Mouse (Mus musculus) heart, postnatal 0 days (tissue): ENCODE data around the gene Nhlh1. TPM values are rescaled to one million over a fixed set of nuclear protein-coding genes. Genes with fewer than 3 reads are reported as not detected.

Experiments
- ATAC-seq: fragments of 200-750 bp; cut with Nextera tagmentation; 2 replicates; pipeline ENCODE4 v1.8.0; 2017; ENCODE audit warnings: low read depth, moderate number of reproducible peaks, moderate library complexity; ENCODE audit not compliant: insufficient read depth
- DNase-seq: peaks from one replicate; pipeline ENCODE4 v3.0.0-alpha.2; 2016; ENCODE audit warnings: low spot score
- H3K27ac ChIP-seq: fragments of 300-500 bp; sonication (generic); 2 replicates; pipeline ENCODE4 v1.5.1; 2014; ENCODE audit warnings: low read depth, mild to moderate bottlenecking
- H3K27me3 ChIP-seq: fragments of 300-500 bp; sonication (generic); 2 replicates; pipeline ENCODE4 v1.6.1; 2014; ENCODE audit warnings: low read length, mixed read lengths; ENCODE audit not compliant: control insufficient read depth, insufficient read depth
- H3K36me3 ChIP-seq: fragments of 300-500 bp; sonication (generic); replicated peaks from 2 replicates; pipeline ENCODE4 v1.6.1; 2014; ENCODE audit warnings: low read length, mixed read lengths; ENCODE audit not compliant: control insufficient read depth, insufficient read depth
- H3K4me1 ChIP-seq: fragments of 300-500 bp; sonication (generic); 2 replicates; pipeline ENCODE4 v1.6.1; 2014; ENCODE audit warnings: antibody characterized with exemption; ENCODE audit not compliant: control insufficient read depth, insufficient read depth
- H3K4me2 ChIP-seq: fragments of 300-500 bp; sonication (generic); 2 replicates; pipeline ENCODE4 v1.6.1; 2014; ENCODE audit warnings: low read depth, mild to moderate bottlenecking, low read length, moderate library complexity
- H3K4me3 ChIP-seq: fragments of 300-500 bp; sonication (generic); 2 replicates; pipeline ENCODE4 v1.5.1; 2014; ENCODE audit warnings: low read depth, low read length
- H3K9ac ChIP-seq: fragments of 300-500 bp; sonication (generic); replicated peaks from 2 replicates; pipeline ENCODE4 v1.6.1; 2014; ENCODE audit warnings: low read depth, low read length, mixed read lengths
- H3K9me3 ChIP-seq: fragments of 300-500 bp; sonication (generic); replicated peaks from 2 replicates; pipeline ENCODE4 v1.6.1; 2016; ENCODE audit warnings: low read length; ENCODE audit not compliant: control insufficient read depth
- CTCF ChIP-seq: IDR thresholded peaks from 2 replicates; pipeline ENCODE4 v1.5.1; 2016; ENCODE audit warnings: antibody characterized with exemption, control low read depth, low read depth
- EP300 ChIP-seq: IDR thresholded peaks from 2 replicates; pipeline ENCODE4 v1.6.1; 2016; ENCODE audit warnings: antibody characterized with exemption, low read depth
- WGBS: fragments of 180-500 bp; shearing (Covaris S2); extraction: QIAGEN DNeasy Blood & Tissue Kit; methylation state at CpG from one replicate; pipeline ENCODE4 v1.1.7; 2014; 5-methylcytosine and 5-hydroxymethylcytosine counted together
- polyA plus RNA-seq: library from polyadenylated mRNA; unstranded; fragments of >200 nt; fragmentation: Nextera tagmentation; extraction: Ambion mirVana; gene quantifications from 2 replicates; pipeline ENCODE4 v1.2.1, GENCODE M21; 2015
- total RNA-seq: library from RNA; depleted of rRNA; stranded (reverse); fragments of >200 nt; gene quantifications from 2 replicates; pipeline ENCODE4 v1.2.3, GENCODE M21; 2014; ENCODE audit warnings: low replicate concordance

The Nhlh1 gene
- total and polyA plus RNA-seq, 2 experiments from 2014 or later = not detected

- no peak for ATAC-seq
- H3K4me3 ChIP-seq = no peak overlapping the region
- no peak overlapping the region for H3K27ac ChIP-seq
- TF ChIP-seq EP300 (no peak), CTCF (no peak)
- no peaks in the 10 kb centered on the region for H3K27me3 ChIP-seq
- H3K9ac ChIP-seq = no peak overlapping the region
- WGBS = 91% methylated on average over 7 of the region's 7 CpGs
- H3K4me2 ChIP-seq = no peak overlapping the region
- no peak for DNase-seq
- no peaks in the 10 kb centered on the region for H3K9me3 ChIP-seq
- H3K4me1 ChIP-seq = no peaks in the 10 kb centered on the region; the same call in 1 of the 2 replicates
- H3K36me3 ChIP-seq = peaks cover 94% of the 10 kb centered on the region
Measured at GRCm38 (mm10) chr1:172072604-172073003, 15.2 kb upstream of the Nhlh1 start.

GRCm38 (mm10) chr1:172071556-172071955, 14.2 kb upstream of the Nhlh1 start:
- no peaks in the 10 kb centered on the region; the same call in 1 of the 2 replicates for H3K4me1 ChIP-seq
- no peak overlapping the region for H3K4me3 ChIP-seq
- no peak for DNase-seq
- no peak overlapping the region for H3K27ac ChIP-seq
- no peak overlapping the region for H3K4me2 ChIP-seq
- peaks cover 99% of the 10 kb centered on the region for H3K36me3 ChIP-seq
- TF ChIP-seq EP300 (no peak), CTCF (no peak)
- H3K9me3 ChIP-seq = no peaks in the 10 kb centered on the region
- H3K9ac ChIP-seq = no peak overlapping the region
- no peak for ATAC-seq
- 75% methylated on average over 4 of the region's 4 CpGs for WGBS
- H3K27me3 ChIP-seq = no peaks in the 10 kb centered on the region

GRCm38 (mm10) chr1:172070227-172070626, 12.9 kb upstream of the Nhlh1 start:
- H3K9me3 ChIP-seq = no peaks in the 10 kb centered on the region
- DNase-seq (no peak), ATAC-seq (no peak)
- WGBS = 37% methylated on average over 6 of the region's 6 CpGs
- H3K4me2 ChIP-seq = no peak overlapping the region
- no peak for TF ChIP-seq CTCF
- TF ChIP-seq EP300 = no peak
- H3K9ac ChIP-seq = no peak overlapping the region
- no peak overlapping the region for H3K4me3 ChIP-seq
- no peaks in the 10 kb centered on the region for H3K27me3 ChIP-seq
- H3K36me3 ChIP-seq = peaks cover 100% of the 10 kb centered on the region
- no peak overlapping the region for H3K27ac ChIP-seq
- no peaks in the 10 kb centered on the region; the same call in 1 of the 2 replicates for H3K4me1 ChIP-seq

GRCm38 (mm10) chr1:172064613-172065141, 7.3 kb upstream of the Nhlh1 start:
- H3K27me3 ChIP-seq = no peaks in the 10 kb centered on the region
- H3K9ac ChIP-seq = no peak overlapping the region
- no peaks in the 10 kb centered on the region for H3K9me3 ChIP-seq
- WGBS = 74% methylated on average over 13 of the region's 13 CpGs
- H3K27ac ChIP-seq = no peak overlapping the region
- no peak for DNase-seq
- H3K4me2 ChIP-seq = no peak overlapping the region
- no peak overlapping the region for H3K4me3 ChIP-seq
- no peak; the same call in 1 of the 2 replicates for ATAC-seq
- TF ChIP-seq EP300 = no peak
- TF ChIP-seq CTCF = no peak
- no peaks in the 10 kb centered on the region for H3K4me1 ChIP-seq
- peaks cover 55% of the 10 kb centered on the region for H3K36me3 ChIP-seq

- Histone ChIP-seq H3K4me3 (no peak overlapping the region), H3K27ac (no peak overlapping the region), H3K4me2 (no peak overlapping the region), H3K27me3 (no peaks in the 10 kb centered on the region), H3K9me3 (no peaks in the 10 kb centered on the region), H3K36me3 (peaks cover 43% of the 10 kb centered on the region), H3K4me1 (no peaks in the 10 kb centered on the region), H3K9ac (no peak overlapping the region)
- ATAC-seq (no peak), DNase-seq (no peak)
- 38% methylated on average over 4 of the region's 4 CpGs for WGBS
- TF ChIP-seq CTCF = no peak
- no peak for TF ChIP-seq EP300
Measured at GRCm38 (mm10) chr1:172063291-172064023, 6.1 kb upstream of the Nhlh1 start.

- no peak overlapping the region for H3K4me2 ChIP-seq
- TF ChIP-seq CTCF = no peak
- TF ChIP-seq EP300 = no peak
- 90% methylated on average over 2 of the region's 2 CpGs for WGBS
- H3K27ac ChIP-seq = no peak overlapping the region
- no peak for DNase-seq
- no peaks in the 10 kb centered on the region for H3K27me3 ChIP-seq
- H3K4me1 ChIP-seq = no peaks in the 10 kb centered on the region
- H3K9me3 ChIP-seq = no peaks in the 10 kb centered on the region
- peaks cover 30% of the 10 kb centered on the region for H3K36me3 ChIP-seq
- no peak for ATAC-seq
- H3K4me3 ChIP-seq = no peak overlapping the region
- H3K9ac ChIP-seq = no peak overlapping the region
Measured at GRCm38 (mm10) chr1:172062101-172062500, 4.7 kb upstream of the Nhlh1 start.
